Mouse (Mus musculus): ENCODE measurements at regions not wholly inside any gene's neighbourhood (a gene's known extent, or its start where the extent isn't known, plus 50 kb on each side); places are given as distances from the start of the nearest gene placed in this dataset. TPM values are rescaled to one million over a fixed set of nuclear protein-coding genes. Genes with fewer than 3 reads are reported as not detected.
A peak's percentile ranks its signal among the peaks of the same experiment; 100 is the strongest.

- Histone ChIP-seq H3K4me1 (replicated peaks) (no peaks in the 10 kb centered on the region), H3K9me3 (no peaks in the 10 kb centered on the region), H3K27me3 (no peaks in the 10 kb centered on the region), H3K4me2 (no peak overlapping the region), H3K36me3 (no peaks in the 10 kb centered on the region), H3K4me3 (no peak overlapping the region), H3K9ac (no peak overlapping the region), H3K27ac (replicated peaks) (no peak overlapping the region)
- no peak for ATAC-seq (ENCODE audit: low FRiP score, low read depth)
- 83% methylated on average over 8 of the region's 8 CpGs for WGBS
These were observed 88.5 kb upstream of the Tmem260 start for GRCm38 (mm10) chr14:48357441-48357840.

GRCm38 (mm10) chr14:48358487-48359159 is 87.3 kb upstream of the Tmem260 start:
- Histone ChIP-seq H3K27me3 (no peaks in the 10 kb centered on the region), H3K36me3 (no peaks in the 10 kb centered on the region), H3K9ac (no peak overlapping the region), H3K4me1 (replicated peaks) (no peaks in the 10 kb centered on the region), H3K27ac (replicated peaks) (no peak overlapping the region), H3K9me3 (no peaks in the 10 kb centered on the region), H3K4me3 (no peak overlapping the region), H3K4me2 (no peak overlapping the region)
- 42% methylated on average over 12 of the region's 12 CpGs for WGBS
- peak; percentile 72; the same call in 1 of the 2 replicates for ATAC-seq (ENCODE audit: low FRiP score, low read depth)

- no peak for ATAC-seq (ENCODE audit: low FRiP score, low read depth)
- WGBS: 95% methylated on average over 7 of the region's 7 CpGs
These were observed 84.1 kb upstream of the Tmem260 start for GRCm38 (mm10) chr14:48361820-48362219.

GRCm38 (mm10) chr14:48367006-48367405 is 78.9 kb upstream of the Tmem260 start:
- Histone ChIP-seq H3K27me3 (no peaks in the 10 kb centered on the region), H3K36me3 (no peaks in the 10 kb centered on the region), H3K4me3 (no peak overlapping the region), H3K9me3 (no peaks in the 10 kb centered on the region), H3K4me2 (no peak overlapping the region), H3K9ac (no peak overlapping the region), H3K4me1 (replicated peaks) (no peaks in the 10 kb centered on the region), H3K27ac (replicated peaks) (no peak overlapping the region)
- 14% methylated on average over 7 of the region's 7 CpGs for WGBS
- ATAC-seq (ENCODE audit: low FRiP score, low read depth): 0 out of 2 replicates have a peak, but pooled peaks have one; percentile 35

More at GRCm38 (mm10) chr14:48361820-48362219, 84.1 kb upstream of the Tmem260 start:
- Histone ChIP-seq H3K36me3 (no peaks in the 10 kb centered on the region), H3K4me1 (replicated peaks) (no peaks in the 10 kb centered on the region), H3K27me3 (no peaks in the 10 kb centered on the region), H3K4me3 (no peak overlapping the region), H3K9me3 (no peaks in the 10 kb centered on the region), H3K27ac (replicated peaks) (no peak overlapping the region), H3K4me2 (no peak overlapping the region), H3K9ac (no peak overlapping the region)

- 0% methylated on average over 1 of the region's 1 CpGs for WGBS
- Histone ChIP-seq H3K9ac (no peak overlapping the region), H3K4me3 (no peak overlapping the region), H3K36me3 (no peaks in the 10 kb centered on the region), H3K27ac (replicated peaks) (no peak overlapping the region), H3K4me1 (replicated peaks) (no peaks in the 10 kb centered on the region), H3K9me3 (no peaks in the 10 kb centered on the region), H3K4me2 (no peak overlapping the region), H3K27me3 (no peaks in the 10 kb centered on the region)
- 0 out of 2 replicates have a peak, but pooled peaks have one; percentile 48 for ATAC-seq (ENCODE audit: low FRiP score, low read depth)
These were observed 75.6 kb upstream of the Tmem260 start for GRCm38 (mm10) chr14:48370322-48370721.

- 53% methylated on average over 5 of the region's 5 CpGs for WGBS
- Histone ChIP-seq H3K36me3 (no peaks in the 10 kb centered on the region), H3K4me1 (replicated peaks) (no peaks in the 10 kb centered on the region), H3K4me3 (no peak overlapping the region), H3K9me3 (no peaks in the 10 kb centered on the region), H3K4me2 (no peak overlapping the region), H3K27me3 (no peaks in the 10 kb centered on the region), H3K9ac (no peak overlapping the region), H3K27ac (replicated peaks) (no peak overlapping the region)
- peak; percentile 85 for ATAC-seq (ENCODE audit: low FRiP score, low read depth)
These were observed 74.2 kb upstream of the Tmem260 start for GRCm38 (mm10) chr14:48371766-48372165.

GRCm38 (mm10) chr14:48376112-48376511 is 69.8 kb upstream of the Tmem260 start:
- WGBS: 58% methylated on average over 5 of the region's 5 CpGs
- no peak overlapping the region for H3K27ac ChIP-seq (replicated peaks)
- no peak for ATAC-seq (ENCODE audit: low FRiP score, low read depth)
- no peaks in the 10 kb centered on the region for H3K4me1 ChIP-seq (replicated peaks)
- no peak overlapping the region for H3K9ac ChIP-seq
- no peaks in the 10 kb centered on the region for H3K27me3 ChIP-seq
- no peak overlapping the region for H3K4me3 ChIP-seq
- H3K4me2 ChIP-seq: no peak overlapping the region
- no peaks in the 10 kb centered on the region for H3K36me3 ChIP-seq
- no peaks in the 10 kb centered on the region for H3K9me3 ChIP-seq

Small RNA genes in the stretch of these regions (microRNA-seq; reads per million reads assigned to microRNA genes)
- gene Gm23881: not detected
